Mouse (Mus musculus) adrenal gland, adult 8-10 months (tissue): ENCODE results near the gene Gan. TPM values are rescaled to one million over a fixed set of nuclear protein-coding genes. Genes with fewer than 3 reads are reported as not detected.

Experiments used
- DNase-seq: peaks from one replicate; pipeline ENCODE4 v3.0.0; 2022
- total RNA-seq, 4 experiments: library from RNA; stranded (reverse); gene quantifications; 2 replicates each; pipeline ENCODE4 v1.2.4; 2022

The Gan gene
- total RNA-seq, 4 experiments from 2014 or later, result 12.2 to 17.4 (median 13.8) TPM

DNA sequence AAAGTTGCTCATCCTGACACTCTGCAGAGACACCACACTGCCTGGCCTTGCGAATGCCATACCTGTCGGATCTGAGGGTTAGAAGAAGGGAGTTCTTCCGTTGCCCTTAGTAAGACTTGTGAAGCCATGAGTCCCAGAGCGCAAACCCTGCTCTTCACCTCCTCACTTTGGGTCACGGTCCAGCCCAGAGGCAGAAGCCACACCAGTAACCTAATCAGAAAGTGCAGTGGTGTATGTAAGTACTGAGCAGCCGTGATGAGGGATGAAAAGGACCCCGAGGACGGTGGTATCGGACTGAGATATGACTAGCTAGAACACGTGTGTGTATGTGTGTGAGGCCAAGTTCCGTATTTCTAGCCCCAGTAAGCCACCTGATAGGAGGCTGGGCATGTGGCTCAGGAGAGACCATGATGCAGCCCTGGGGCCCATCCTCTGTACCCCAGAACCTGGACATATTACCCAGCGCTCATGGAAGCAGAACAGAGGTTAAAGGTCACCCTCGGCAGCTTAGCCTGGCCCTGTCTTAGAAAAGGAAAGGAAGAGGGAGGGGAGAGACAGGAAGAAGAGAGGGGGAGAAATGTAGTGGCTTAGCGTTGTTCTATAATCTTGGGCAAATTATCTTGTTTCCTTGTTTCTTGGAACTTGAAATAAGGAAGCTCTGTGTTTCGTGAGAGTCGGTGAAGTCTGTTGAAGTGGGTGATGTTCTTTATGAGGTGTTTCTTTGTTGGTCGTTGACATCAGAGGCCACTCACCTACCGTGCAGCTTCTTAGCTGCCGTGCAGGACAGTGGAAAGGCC, 43.5 kb downstream of the Gan start:
- no peak for DNase-seq

DNA sequence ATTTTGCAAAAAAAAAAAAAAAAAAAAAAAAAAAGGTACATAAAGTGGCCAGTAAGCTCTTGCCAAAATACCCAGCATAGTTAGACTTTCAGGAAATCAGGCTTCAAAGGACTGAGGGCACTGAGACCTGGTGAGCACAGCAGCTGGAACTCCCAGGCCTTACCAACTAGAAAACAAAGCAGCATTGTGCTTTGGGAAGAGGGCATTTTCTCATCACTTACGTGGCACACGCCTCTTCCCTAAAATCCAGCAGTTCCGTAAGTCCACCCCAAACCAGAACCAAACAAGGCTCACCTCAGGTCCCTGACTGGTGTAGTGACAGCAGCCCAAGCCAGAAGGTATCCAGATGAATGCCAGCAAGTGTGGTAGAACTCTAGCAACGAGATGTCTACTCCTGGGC, 45.1 kb downstream of the Gan start:
- DNase-seq, result no peak

DNA sequence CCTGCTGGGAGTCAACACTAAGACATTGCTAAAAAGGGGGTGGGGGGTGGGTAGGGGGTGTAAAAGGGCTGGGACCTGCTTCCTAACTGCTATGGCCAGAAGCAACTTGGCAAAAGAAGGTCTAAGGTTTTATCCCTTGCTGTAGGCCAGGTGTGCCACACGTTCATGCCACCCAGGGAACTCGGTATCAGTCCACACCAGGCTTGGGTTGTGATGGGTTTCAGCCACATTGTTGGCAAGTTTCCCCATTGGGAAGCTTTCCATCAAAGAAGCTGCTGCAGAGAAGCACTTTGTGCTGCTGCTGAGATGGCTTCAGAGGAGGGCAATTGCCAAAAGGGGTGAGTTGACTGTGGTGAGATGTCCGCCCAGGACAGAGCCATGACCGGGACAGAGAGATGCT, 47.9 kb downstream of the Gan start:
- no peak for DNase-seq

DNA sequence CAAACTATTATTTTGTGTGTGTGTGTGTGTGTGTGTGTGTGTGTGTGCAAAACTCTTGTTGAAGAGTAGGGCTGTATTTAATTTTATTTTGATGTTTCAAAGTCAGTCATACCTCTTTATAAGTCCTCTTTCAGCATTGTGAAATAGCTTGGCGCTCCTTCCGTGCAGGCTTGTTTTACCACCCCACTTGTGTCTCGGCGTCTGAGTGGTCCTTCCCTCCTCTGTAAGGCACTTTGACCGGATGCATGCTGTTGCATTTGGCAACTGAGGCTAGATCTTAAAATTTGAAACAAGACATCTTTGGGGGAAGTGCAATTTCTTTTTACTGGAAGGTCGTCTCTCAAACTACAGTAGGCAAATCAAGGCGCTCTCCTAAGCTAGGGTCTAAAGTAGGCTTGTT, 48.7 kb downstream of the Gan start:
- DNase-seq, result no peak

DNA sequence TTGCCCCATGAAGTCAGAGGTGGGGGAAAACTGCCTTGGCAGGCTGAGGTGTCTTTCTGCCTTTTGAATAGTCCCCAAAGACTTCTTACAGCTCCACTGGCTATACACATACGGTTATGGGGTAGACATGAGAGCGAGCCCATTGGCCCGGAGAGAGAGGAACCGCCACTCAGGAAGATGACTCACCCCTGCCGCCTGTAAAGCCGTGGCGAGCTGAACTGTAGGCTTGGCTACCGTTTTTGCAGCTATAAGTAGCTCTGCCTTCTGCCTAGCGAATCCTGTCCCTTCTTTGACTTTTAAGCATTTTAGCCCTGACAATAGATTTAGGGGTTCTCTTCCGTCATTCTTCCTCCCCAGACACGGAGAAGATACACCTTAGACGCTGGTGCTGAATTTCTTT, 51.2 kb downstream of the Gan start:
- no peak for DNase-seq

DNA sequence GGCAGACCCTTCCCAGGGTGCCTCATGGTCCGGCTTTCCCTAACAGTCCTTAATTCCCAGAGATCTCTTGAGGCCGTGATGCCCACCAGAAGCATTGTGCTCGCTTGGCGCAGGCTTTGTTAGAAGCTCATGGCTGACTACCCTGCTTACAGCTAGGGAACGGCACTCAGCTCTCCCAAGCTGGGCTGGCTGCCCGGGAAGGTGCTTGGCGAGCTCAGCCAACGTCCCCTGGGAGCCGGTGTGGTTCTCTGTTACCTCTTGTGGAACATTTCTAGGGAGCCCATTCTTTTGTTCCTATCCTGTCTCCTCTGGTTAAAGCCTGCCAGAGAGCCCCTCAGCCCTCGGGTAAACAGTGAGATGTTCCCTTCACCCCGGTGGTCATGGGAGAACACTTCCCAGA, 54.2 kb downstream of the Gan start:
- DNase-seq, result no peak

DNA sequence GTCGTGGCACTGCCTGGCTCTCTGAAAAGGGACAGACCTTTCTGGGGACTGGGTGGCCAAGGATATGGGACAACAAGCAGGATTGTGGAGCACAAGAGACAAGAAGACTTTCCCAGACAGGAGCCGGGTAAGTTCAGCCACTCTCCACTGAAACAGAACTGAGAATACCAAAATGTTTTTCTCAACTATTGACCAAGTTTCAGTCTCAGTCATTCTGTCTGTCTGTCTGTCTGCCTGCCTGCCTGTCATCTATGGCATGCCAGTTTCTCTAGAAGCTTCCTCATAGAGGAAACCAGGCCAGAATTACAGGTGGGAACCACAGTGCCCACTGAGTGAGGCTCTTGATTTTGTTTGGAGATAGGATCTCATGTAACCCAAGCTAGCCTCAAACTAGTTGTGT, 59.8 kb downstream of the Gan start:
- DNase-seq, result no peak

DNA sequence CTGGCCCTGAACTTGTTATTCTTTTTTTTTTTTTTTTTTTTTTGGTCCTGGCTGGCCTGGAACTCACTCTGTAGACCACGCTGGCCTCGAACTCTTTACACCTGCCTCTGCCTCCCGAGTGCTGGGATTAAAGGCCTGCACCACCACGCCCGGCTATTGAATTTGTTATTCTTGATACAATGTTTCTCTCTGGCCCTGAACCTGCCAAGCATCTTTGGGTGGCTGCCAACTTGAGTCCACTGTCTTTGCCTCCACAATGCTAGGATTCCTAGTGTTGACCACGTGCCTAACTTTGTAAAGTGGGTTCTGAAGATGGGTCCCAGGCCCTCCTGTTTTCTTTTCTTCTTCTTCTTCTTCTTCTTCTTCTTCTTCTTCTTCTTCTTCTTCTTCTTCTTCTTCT, 64.5 kb downstream of the Gan start:
- DNase-seq, result no peak

DNA sequence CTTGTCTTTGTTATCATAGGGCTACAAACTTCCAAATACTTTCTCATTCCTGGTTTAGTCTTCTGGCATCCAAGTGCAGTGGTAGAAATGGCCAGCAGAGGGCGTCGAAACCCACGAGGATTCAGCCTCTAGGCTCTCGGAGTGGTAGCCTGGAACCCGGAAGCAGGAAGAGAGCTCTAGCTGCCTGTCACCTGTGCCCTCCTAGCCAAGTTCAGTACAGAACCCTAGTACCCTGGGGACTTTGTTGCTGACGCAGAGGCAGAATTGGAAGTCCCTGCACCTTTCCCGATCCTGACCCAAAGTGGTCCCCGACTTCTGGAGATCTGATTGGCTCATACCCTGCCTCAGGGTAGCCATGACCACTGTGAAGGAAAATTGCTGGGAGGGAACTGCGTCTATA, 66.7 kb downstream of the Gan start:
- peak; percentile 78 for DNase-seq

DNA sequence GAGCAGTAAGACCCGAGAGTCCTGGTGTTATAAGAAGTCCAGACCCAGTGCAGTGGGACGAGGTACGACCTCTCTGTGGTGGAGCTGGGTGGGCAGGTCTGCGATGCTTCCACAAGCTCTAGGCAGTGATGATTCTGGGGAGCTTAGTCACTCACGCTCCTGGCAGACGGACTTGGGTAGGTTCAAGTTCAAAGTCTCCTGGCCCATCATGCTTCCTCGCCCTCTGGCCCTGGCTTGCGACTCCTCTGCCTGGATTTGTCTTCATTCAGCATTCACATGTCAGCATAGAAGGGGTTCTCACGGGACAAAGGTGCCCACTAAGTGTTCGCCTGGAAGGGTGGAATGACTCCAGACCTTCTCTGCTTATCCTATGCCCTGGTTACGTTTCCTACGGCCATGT, 68.4 kb downstream of the Gan start:
- no peak for DNase-seq

DNA sequence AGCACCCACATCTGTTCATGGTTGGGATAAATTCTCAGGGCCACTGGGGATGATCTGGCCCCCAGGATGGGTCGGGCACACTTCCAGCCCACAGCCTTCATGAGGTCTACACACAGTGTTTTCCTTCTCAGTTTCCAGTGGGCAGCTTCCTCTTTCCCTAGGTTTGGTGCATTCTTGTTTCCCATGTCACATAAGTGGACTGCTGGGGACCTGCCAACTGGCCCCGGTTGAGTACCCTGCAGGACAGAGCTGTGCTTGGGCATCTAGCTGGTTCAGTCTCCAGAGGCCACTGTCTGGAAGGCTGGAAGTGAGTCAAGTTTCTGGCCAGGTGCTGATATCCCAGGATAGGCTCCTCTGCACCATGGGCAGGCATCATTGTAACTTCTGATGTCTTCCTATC, 69.4 kb downstream of the Gan start:
- DNase-seq, result no peak

DNA sequence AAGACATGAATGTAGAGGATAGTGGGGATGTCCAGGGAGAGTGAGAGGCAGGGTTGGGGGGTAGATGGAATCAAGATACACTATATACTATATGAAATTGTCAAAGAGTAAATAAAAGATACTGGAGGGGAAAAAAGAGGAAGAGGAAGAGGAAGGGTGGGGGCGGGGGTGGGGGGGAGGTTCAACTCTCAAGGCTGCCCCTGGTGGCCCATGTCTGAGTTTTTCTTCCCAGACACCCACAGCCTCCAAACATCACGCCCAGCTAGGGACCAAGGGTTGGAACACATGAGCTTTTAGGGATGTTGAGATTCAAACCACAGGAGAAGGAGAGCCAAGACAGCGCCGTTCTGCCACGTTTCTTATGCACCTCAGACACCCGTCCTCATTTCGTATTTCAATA, 75.3 kb downstream of the Gan start:
- DNase-seq, result no peak

DNA sequence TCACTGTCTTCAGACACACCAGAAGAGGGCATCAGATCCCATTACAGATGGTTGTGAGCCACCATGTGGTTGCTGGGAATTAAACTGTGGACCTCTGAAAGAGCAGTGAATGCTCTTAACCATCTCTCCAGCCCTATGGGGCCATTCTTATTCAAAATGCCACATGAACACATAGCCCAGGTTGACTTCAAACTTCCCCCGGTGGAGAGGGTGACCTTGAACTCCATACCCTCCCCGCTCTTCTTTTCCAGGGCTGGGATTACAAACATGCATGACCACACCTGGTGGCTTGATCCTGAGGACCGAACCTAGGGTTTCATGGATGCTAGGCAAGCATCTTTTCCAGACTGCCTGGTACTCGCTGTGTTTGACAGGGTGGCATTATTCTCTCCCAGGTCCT, 78.6 kb downstream of the Gan start:
- no peak for DNase-seq

DNA sequence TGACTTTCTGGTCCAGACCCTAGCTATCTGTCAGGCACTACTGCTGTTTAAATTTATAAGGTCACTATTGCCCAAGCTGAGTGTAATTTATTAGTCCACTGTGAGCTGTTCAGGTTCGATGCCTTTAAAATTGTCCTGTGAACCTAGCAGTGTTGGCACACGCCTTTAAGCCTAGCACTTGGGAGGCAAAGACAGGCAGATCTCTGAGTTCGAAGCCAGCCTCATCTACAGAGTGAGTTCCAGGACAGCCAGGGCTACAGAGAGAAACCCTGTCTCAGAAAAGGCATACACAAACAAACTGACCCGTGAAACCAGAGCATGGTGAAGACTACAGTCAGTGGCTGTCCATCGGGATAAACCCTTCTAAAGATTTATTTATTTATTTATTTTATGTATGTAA, 82.4 kb downstream of the Gan start:
- DNase-seq, result no peak

DNA sequence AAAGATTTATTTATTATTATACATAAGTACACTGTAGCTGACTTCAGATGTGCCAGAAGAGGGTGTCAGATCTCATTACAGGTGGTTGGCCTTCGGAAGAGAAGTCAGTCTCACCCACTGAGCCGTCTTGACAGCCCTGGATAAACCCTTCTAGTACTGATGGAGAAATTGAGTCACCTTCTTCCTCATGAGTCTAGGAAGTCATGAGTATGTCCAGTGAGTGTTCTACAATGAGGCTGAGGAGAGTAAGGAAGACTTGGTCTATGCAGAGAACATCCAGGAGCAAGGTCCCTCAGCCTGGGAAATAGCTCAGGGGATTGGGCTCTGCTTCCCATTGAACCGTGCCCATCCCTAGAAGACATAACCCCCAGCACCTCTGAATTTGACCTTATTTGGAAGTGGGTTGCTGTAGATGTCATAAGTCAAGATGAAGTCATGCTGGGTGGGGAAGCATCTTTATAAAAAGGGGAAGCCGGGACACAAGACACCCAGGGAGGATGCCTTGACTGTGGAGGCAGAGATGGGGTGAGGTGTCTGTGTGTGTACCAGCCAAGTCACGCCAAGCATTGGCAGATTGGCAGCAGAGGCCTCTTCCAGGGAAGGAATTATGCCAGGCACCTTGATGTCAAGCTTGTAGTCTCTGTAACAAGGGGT, 83.0 kb downstream of the Gan start:
- no peak for DNase-seq

DNA sequence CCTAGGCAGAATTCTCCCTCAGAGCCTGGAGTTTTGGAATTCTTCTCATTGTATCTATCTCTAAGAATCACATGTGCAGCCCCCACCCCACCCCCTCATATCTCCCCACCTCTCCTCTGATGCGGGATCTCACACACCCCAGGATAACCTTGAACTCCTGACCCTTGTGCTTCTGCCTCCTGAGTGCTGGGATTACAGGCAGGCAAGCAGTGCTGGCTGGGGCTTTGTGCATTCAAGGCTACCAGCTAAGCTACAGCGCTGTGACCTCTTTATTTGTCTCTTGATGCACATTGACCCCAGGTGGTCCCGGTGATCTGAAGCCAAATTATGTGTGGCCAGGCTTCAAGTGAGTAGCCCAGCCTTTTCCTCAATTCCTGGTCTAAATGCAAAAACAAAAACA, 83.9 kb downstream of the Gan start:
- DNase-seq, result no peak

DNA sequence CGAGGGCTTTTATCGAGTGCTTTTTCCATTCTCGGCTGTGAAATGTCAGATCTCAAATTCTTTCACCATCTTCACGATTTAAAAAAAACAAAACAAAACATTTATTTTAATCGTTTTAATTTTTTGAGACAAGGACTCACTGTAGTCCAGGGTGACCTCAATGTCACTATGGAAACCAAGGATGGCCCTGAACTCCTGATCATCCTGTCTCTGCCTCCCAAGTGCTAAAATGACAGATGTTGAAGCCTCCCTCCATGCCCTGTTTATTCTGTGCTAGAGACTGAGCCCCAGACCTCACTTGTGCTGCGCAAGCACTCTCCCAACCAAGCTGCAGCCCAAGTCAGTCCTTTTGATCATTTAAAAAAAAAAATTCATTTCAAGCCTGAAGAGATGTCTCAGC, 84.4 kb downstream of the Gan start:
- DNase-seq, result peak; percentile 51

DNA sequence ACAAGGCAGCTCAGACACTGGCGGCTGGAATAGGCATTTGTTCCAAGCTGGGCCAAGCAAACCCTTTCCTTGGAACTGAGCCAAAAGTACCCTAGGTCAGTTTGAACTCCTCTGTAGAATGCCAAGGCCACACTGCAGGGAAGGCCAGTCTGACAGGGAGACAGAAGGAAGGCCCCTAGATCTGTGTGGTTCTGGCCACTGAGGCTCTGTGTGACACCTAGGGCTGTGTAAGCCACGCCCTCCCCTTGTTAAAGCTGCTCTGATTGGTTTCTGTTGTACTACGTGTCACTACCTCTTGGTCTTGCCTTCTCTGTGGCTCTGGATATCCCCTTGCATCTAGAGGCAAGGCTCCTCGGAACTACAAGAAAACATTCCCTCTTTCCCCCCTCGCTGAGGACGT, 86.7 kb downstream of the Gan start:
- no peak for DNase-seq

DNA sequence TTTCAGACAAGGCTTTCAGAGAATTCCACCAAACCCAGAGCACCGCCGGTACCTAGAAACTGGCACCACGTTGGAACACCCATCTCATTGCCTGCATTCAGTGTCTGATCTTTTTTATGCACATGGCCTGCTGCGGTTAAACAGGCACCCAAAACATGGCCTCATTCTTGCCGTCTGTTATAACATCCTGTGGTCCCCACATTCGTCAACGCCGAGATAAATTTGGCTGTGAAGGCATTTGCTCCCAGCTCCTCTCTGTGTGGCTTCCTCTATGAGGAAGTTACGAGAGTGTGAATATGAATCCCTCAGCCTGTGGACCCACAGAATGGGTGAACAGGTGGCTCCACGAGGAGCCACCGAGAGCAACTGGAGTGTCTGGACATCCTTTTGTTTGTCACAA, 90.4 kb downstream of the Gan start:
- no peak for DNase-seq

DNA sequence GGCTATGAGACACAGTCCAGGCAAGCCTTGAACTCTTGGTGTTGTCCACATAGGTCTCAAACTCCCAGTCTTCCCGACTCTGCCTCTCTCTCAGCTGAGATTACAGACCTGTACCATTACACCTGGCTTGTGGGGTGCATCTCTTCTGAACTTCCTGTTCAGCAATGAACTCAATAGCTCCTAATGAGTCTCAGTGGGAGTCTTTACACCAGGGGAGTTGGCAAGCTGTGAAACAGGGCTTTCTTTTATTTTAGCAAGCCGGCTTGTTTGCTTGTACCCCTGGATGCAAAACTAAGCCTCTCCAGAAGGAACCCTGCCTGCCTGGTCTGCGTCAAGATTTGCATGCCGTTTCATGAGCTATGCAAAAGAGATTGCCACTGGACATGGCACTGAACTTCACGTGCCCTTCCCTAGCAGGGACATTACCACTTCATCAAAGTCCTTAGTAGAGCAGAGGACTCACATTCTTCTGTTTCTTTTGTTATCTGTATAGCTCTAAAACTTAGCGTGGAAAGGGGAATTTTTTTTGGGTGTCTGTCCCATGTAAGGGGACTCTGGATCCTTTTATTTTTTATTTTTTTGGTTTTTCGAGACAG, 93.2 kb downstream of the Gan start:
- DNase-seq, result no peak

DNA sequence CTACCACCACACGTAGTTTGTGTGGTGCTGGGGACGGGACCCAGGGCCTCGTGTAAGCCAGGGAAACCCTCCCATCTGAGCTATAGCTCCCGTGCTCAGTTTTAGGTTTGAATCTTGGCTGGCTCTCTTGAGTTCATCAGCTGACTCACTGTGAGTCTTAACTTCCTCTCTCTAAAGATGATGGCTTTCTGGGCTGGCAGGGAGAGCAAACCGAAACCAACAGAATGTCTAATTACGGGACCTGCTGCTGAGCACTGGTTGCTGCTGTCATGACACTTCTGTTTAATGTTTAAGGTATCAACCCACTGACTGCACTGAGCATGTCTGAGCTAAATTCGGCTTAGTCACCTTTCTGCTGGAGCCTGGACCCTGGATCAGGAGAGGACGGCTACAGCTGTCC, 94.7 kb downstream of the Gan start:
- no peak for DNase-seq

DNA sequence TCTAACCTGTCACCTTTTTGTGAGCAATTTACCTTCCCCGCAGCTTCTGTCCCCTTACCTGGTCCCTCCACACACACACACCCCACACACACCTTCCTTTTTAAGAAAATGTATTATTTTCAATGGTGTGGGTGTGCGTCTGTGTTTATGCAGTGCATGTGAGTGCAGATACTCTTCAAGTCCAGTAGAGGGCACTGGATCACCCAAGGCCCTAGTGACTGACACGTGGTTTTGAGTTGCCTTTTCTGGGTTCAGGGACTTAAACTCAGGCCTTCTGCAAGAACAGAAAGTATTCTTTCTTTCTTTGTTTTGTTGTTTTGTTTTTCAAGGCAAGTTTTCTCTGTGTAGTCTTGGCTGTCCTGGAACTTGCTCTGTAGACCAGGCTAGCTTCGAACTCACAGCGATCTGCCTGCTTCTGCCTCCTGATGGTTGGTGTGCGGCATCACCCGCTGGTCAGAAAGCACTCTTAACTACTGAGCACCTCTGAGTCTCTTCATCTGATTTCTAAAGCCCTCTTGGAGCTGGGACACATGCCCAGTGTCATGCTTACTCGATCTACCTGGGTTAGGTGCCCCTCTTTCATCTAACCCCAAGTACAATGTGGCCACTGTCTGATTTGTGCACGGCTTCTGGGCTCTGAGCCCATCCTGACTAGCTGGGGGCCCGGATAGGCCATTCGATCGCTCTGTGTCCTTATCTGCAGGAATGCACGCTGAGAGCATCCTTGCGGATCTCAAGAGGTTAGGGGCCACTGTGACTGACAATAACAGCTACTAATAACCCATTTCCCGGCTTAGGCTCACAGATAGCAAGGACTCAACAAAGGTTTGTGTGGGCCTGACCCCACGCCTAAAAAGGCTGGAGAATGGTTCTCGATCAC, 95.7 kb downstream of the Gan start:
- no peak for DNase-seq

DNA sequence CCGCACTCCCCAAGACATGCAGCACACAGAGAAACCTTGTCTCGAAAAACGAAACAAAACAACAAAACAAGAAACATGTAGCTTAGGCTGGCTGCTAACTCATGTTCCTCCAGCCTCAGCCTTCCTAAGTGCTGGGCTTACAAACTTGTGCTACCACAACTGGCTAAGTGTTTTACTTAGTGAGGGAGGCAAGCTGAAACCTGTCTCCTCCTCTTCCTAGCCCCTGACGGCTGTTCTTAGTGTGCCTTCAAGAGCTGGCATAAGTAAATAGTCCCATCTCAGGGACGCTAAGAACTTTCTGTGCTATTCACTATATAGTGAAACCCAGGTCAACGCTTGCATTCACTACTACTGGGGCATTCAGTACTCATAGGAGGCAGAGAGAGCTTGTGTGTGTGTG, 96.6 kb downstream of the Gan start:
- no peak for DNase-seq
